Comparison of ENCODE assay signal across 9 mouse cellular contexts in genomic region chr6:140955751-140956521, GRCm38 (mm10).
DNase-seq lines count a peak whose midpoint lies in the region; ATAC-seq and TF ChIP-seq lines count a peak whose summit lies in the region.
"Had no signal": no experiment of that assay in that cellular context is flagged by ENCODE, and none has a peak within 500 bp of the region (broad histone marks: within the 10 kb centered on the region; RNA-seq: fewer than 3 reads in every experiment).

No protein-coding gene starts in this region.

- H3K36me3 ChIP-seq in intestine, postnatal 0 days (ENCODE audit: control insufficient read depth, insufficient read depth): no peaks in the 10 kb centered on the region
- no peaks in the 10 kb centered on the region for H3K36me3 ChIP-seq in midbrain, embryonic 14.5 days (ENCODE audit: control insufficient read depth, insufficient read depth, low read length)
- H3K36me3 ChIP-seq: liver, embryonic 15.5 days had no signal

- H3K9me3 ChIP-seq in intestine, postnatal 0 days (ENCODE audit: control insufficient read depth): no peaks in the 10 kb centered on the region
- H3K9me3 ChIP-seq in midbrain, embryonic 14.5 days (ENCODE audit: control insufficient read depth, low read length): no peaks in the 10 kb centered on the region
- H3K9me3 ChIP-seq: liver, embryonic 15.5 days had no signal

- H3K4me3 ChIP-seq in gastrocnemius, adult 2 months: peak overlapping the region; percentile 17
- H3K4me3 ChIP-seq in intestine, postnatal 0 days (ENCODE audit: low read depth, low read length): no peak overlapping the region
- no peak overlapping the region for H3K4me3 ChIP-seq in midbrain, embryonic 14.5 days (replicated peaks; ENCODE audit: low read depth, low read length)
- H3K4me3 ChIP-seq: liver, embryonic 15.5 days had no signal

- 0 out of 2 replicates have a peak, but pooled peaks have one; percentile 45 for ATAC-seq in intestine, postnatal 0 days
- ATAC-seq in midbrain, embryonic 14.5 days (ENCODE audit: low FRiP score, low TSS enrichment): no peak

- H3K27me3 ChIP-seq in intestine, postnatal 0 days (replicated peaks; ENCODE audit: control insufficient read depth, insufficient read depth, low read length): no peaks in the 10 kb centered on the region
- H3K27me3 ChIP-seq in midbrain, embryonic 14.5 days (ENCODE audit: control insufficient read depth, insufficient read depth, low read length): no peaks in the 10 kb centered on the region
- H3K27me3 ChIP-seq: liver, embryonic 15.5 days had no signal

- H3K9ac ChIP-seq in intestine, postnatal 0 days (ENCODE audit: low read depth, low read length): no peak overlapping the region
- no peak overlapping the region for H3K9ac ChIP-seq in midbrain, embryonic 14.5 days (replicated peaks; ENCODE audit: low read length)
- H3K9ac ChIP-seq: liver, embryonic 15.5 days had no signal

- H3K4me1 ChIP-seq in intestine, postnatal 0 days (replicated peaks; ENCODE audit: control insufficient read depth, insufficient read depth, low read length): 0 out of 2 replicates have a peak, but pooled peaks cover 8% of the 10 kb centered on the region
- no peaks in the 10 kb centered on the region for H3K4me1 ChIP-seq in midbrain, embryonic 14.5 days (ENCODE audit: control insufficient read depth, insufficient read depth, low read length)
- H3K4me1 ChIP-seq: liver, embryonic 15.5 days had no signal

- WGBS in intestine, postnatal 0 days: 44% methylated on average over 13 of the region's 13 CpGs
- 56% methylated on average over 13 of the region's 13 CpGs for WGBS in midbrain, embryonic 14.5 days

- H3K4me2 ChIP-seq in intestine, postnatal 0 days (replicated peaks; ENCODE audit: low read depth): no peak overlapping the region
- H3K4me2 ChIP-seq in midbrain, embryonic 14.5 days (ENCODE audit: low read length): no peak overlapping the region
- H3K4me2 ChIP-seq: liver, embryonic 15.5 days had no signal

- H3K27ac ChIP-seq in gastrocnemius, adult 2 months: no peak overlapping the region
- 0 out of 2 replicates have a peak overlapping the region, but pooled peaks have one; percentile 4 for H3K27ac ChIP-seq in intestine, postnatal 0 days (ENCODE audit: low read depth, low read length)
- 0 out of 2 replicates have a peak overlapping the region, but pooled peaks have one; percentile 17 for H3K27ac ChIP-seq in midbrain, embryonic 14.5 days (replicated peaks; ENCODE audit: low read depth, low read length)
- H3K27ac ChIP-seq: liver, embryonic 15.5 days had no signal

- no peak for TF ChIP-seq CTCF in gastrocnemius, adult 2 months (IDR thresholded peaks at IDR 0.05)
- TF ChIP-seq CTCF in intestine, postnatal 0 days (IDR thresholded peaks at IDR 0.05; ENCODE audit: low read depth): no peak

- peak; percentile 15 for DNase-seq in gastrocnemius, adult 2 months
- no peak for DNase-seq in gastrocnemius, postnatal 25 days
- peak; percentile 15 to 27 for DNase-seq in heart, adult 9 months (ENCODE audit: low spot score in 2 of 2)
- DNase-seq in midbrain, embryonic 14.5 days: no peak
- no peak for DNase-seq in adrenal gland, adult 18-20 months (ENCODE audit: low spot score in 2 of 2)
- no peak for DNase-seq in Muller cell, postnatal 12 days (ENCODE audit: inconsistent ontology term)
- DNase-seq in urinary bladder, postnatal 10 days (ENCODE audit: low spot score): no peak

- intact Hi-C loops in gastrocnemius, adult 2 months (cut with DNase I): no loop called here

Comparison
In these comparisons a context has a peak if more than half of its experiments do, and no peak if none do; other contexts are left out.
1. DNase-seq: peak in gastrocnemius, adult 2 months (single experiment) and heart, adult 9 months (2 of 2); none in gastrocnemius, postnatal 25 days (single experiment), midbrain, embryonic 14.5 days (single experiment), adrenal gland, adult 18-20 months (0 of 2), Muller cell, postnatal 12 days (single experiment) and urinary bladder, postnatal 10 days (single experiment).